Mouse (Mus musculus) Muller cell, postnatal 12 days (primary cell): Measurements from ENCODE around the gene Col4a1.

Experiments
- DNase-seq: peaks from one replicate; pipeline ENCODE4 v3.0.0-alpha.2; 2015; ENCODE audit errors: inconsistent ontology term

The Col4a1 gene

GRCm38 (mm10) chr8:11312349-11313175 lies at the start of gene Col4a1, which contains the start of gene Col4a2:
Col4a1 (minus strand) TSS chr8:11312826.
Col4a2 (plus strand) TSS chr8:11312805.
- DNase-seq: peak; percentile 91

DNA sequence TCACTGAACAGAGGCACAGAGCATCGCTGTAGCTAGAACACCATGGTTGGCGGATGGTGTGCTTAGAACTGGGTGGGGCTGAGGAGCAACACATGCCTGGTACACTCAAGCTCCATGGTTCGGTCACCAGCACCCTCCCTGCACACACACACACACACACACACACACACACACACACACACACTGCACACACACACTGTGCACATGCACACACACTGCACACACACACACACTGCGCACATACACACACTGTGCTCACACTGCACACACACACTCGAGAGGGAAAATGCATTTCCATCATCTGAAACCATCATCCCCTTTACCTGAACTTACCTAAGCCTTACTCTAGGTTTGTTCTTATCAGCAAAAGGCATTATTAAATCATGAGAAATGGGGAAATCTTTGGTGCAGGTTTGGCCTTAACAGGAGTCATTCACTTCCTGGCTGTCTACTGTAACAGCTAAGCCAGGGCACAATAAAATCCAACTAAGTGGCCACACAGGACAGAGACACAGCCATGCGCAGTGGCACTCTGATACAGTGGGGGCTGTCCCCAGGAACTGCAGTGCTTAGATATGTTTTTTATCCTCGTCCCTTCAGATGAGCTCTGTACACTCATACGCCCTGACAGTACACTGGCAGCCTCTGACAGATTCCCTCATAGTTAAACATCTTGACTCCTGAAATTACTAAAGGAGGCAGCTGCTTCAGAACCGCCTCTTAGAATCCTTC lies 49.1 kb upstream of the Col4a1 start:
- no peak for DNase-seq

- DNase-seq: no peak
These were observed 47.2 kb upstream of the Col4a1 start for GRCm38 (mm10) chr8:11359846-11360245.

GRCm38 (mm10) chr8:11357921-11358436 lies 45.4 kb upstream of the Col4a1 start:
- no peak for DNase-seq

- no peak for DNase-seq
These were observed 44.1 kb upstream of the Col4a1 start for GRCm38 (mm10) chr8:11356776-11357175.

- DNase-seq: no peak
These were observed 43.3 kb upstream of the Col4a1 start for GRCm38 (mm10) chr8:11355900-11356299.

GRCm38 (mm10) chr8:11354800-11355451 lies 42.3 kb upstream of the Col4a1 start:
- no peak for DNase-seq

GRCm38 (mm10) chr8:11352514-11352913 lies 39.9 kb upstream of the Col4a1 start:
- DNase-seq: no peak

- DNase-seq: no peak
These were observed 38.7 kb upstream of the Col4a1 start for GRCm38 (mm10) chr8:11351355-11351754.

GRCm38 (mm10) chr8:11348622-11349021 lies 36.0 kb upstream of the Col4a1 start:
- no peak for DNase-seq

DNA sequence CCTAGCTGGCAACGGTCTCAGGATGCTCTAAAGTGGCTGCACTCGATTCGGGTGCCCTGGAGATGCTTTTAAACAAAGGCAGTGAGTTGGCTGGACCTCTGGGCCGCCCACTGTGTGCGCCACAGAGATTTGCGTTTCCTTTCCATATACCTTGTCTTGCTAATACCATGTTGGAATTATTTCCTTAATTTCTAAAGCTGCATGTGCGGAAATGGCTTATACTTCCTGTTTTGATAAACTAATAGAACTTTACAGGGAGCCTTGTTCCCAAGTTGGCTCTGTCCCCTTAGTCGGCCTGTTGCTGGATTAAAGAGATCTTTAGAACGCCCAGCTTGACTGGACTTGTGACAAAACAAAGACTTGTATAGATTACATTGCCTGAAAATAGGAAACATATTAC lies 35.1 kb upstream of the Col4a1 start:
- no peak for DNase-seq

DNA sequence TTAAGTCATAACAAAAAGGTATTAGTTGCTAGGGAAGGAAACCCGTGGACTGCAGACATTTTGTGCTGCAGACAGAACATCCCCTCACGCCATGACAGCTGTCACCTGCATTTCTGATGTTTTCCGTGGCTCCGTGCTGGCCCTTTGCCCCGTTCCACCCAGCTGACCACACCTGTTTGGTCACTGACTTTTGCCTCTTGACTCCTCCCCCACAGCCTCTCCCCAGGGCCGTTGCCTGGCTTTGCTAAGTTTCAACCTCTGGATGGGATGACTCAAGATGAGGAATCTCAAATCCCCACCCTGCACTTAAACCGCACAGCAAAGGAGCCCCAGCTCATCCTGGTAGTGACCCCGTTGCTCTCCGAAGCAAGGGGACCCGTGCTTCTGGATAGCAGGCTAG lies 33.6 kb upstream of the Col4a1 start:
- no peak for DNase-seq

- DNase-seq: no peak
These were observed 31.8 kb upstream of the Col4a1 start for GRCm38 (mm10) chr8:11344459-11344858.

DNA sequence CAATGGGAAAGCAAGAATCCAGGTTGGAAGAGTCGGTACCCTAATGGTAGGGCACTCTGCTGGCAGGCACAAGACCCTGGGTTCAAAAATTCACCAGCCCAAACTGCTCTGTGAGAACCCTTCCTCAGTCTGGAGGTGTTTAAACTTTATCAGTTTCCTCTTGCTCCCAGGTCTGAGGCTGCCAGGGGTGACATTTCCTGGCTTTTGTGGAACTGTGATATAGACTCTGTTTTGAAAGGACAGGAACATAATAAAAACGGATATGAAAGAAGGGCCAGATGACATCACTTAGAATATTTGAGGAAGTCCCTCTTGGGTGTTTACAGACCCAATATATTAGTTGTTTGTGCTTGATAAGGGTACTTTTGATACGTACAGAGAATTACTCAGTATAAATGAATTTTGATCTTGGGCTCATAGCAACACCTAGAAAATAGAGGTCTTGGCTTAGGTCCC lies 28.5 kb upstream of the Col4a1 start:
- no peak for DNase-seq

- DNase-seq: peak; percentile 42
These were observed 27.9 kb upstream of the Col4a1 start for GRCm38 (mm10) chr8:11340310-11341110.

DNA sequence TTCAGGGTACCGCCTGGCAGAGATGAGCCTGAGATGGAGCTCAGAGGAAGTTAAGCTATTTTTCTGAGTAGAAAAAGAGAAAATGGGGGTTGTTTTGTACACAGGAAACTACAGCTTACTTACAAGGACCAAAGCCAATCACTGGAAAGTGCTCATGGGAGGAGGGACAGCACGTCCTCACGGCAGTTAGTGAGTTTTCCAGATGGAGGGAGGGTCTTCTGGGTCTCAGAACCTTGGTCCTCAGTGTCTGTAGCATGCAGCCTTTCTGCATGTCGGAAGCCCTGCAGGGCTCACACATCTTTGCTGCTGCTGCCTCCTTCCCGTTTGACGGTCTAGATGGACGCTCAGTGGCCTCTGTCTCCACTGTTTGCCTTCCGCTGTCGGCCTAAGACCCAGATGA lies 25.9 kb upstream of the Col4a1 start:
- no peak for DNase-seq

DNA sequence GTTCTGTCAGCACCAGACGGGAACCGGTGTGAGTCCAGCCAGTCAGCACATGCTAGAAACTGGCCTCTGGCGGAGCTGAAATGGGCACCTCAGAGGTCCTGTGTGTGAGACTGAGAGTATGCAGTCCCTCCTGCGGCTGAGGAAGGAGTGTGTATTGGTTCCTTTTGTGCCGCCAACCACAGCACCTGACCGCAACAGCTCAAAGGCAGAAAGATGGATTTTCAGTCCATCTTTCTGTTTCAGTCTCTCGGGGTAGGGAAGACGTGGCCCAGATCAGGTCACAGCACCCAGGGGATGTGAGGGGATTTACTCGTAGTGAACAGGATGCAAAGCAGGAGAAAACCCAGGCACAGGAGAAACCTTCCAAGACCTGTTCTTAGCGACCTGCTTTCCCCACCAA lies 25.0 kb upstream of the Col4a1 start:
- no peak for DNase-seq

DNA sequence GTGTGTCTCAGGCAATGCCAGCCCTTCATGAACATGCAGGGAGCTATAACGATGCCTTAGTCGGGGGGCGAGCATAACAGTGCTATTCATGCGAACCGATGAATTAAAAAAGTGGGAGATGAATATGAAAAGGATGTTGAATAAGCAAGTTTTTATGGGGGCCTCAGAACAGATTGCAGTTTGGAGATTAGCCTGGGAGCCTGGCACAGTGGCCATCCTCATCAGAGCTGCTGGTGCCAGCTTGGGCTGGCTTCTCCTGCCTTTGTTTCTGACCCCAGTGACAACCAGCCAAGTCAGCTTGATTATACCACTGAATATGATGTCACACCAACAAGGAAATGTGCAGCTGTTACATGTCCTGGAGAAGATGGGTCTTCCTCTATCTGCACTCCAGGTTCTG lies 23.7 kb upstream of the Col4a1 start:
- DNase-seq: no peak

- no peak for DNase-seq
These were observed 22.6 kb upstream of the Col4a1 start for GRCm38 (mm10) chr8:11335238-11335637.

- DNase-seq: no peak
These were observed 21.9 kb upstream of the Col4a1 start for GRCm38 (mm10) chr8:11334493-11334892.

DNA sequence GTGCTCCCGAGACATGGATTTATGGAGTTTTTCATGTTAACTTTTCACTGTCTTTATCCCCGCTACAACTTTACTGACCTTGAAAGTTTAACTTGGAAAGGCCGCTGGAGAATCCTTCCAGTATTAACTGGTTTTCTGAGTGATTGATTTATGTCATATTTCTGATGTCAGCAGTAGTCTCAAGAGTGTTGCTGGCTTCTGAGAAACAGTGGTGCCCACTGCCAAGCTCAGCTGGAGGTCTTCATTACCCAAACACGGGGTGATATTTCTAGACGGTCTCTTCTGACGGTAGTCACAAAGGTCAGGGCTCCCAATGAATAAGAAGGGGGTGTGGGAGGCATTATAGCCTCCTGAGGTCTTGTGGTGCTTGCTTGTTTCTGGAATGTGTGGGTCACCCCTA lies 21.1 kb upstream of the Col4a1 start:
- DNase-seq: no peak
